Mouse (Mus musculus) CH12.LX (cell line): ENCODE results near the gene Igsf8. TPM values are rescaled to one million over a fixed set of nuclear protein-coding genes. Genes with fewer than 3 reads are reported as not detected.

Source experiments
- DNase-seq: peaks from one replicate; pipeline ENCODE4 v3.0.0-alpha.2; 2013; ENCODE audit errors: extremely low read depth
- H3K27ac ChIP-seq: 2 replicates; pipeline ENCODE4 v1.5.1; 2012; ENCODE audit warnings: low read depth, mild to moderate bottlenecking, control low read depth, moderate library complexity; ENCODE audit not compliant: insufficient read depth
- H3K27me3 ChIP-seq: replicated peaks from 2 replicates; pipeline ENCODE3; 2012; ENCODE audit warnings: inconsistent platforms
- H3K36me3 ChIP-seq, 2 experiments: replicated peaks in 1 of 2; 2 replicates each; pipeline versions ENCODE3 to v1.6.1; 2012; ENCODE audit warnings: inconsistent platforms in 1 of 2, low read length in 1 of 2, mild to moderate bottlenecking in 1 of 2, mixed read lengths in 1 of 2, moderate library complexity in 1 of 2; ENCODE audit not compliant: control insufficient read depth in 1 of 2, insufficient read depth in 1 of 2
- H3K4me1 ChIP-seq, 2 experiments: 2 replicates each; pipeline ENCODE4 v1.6.1; 2012; ENCODE audit warnings: inconsistent platforms in 1 of 2, moderate library complexity in 1 of 2; ENCODE audit not compliant: insufficient read depth in 2 of 2, control insufficient read depth in 1 of 2
- H3K4me2 ChIP-seq: 2 replicates; pipeline ENCODE4 v1.6.1; 2012; ENCODE audit warnings: low read depth, mild to moderate bottlenecking, control low read depth; ENCODE audit not compliant: poor library complexity, insufficient read depth, severe bottlenecking
- H3K4me3 ChIP-seq, 3 experiments: fragments of 150-350 bp in 1 of 3; sonication (generic) in 1 of 3; replicated peaks in 1 of 3; 2 replicates each; pipeline versions ENCODE3 to v1.5.1; 2011 to 2012; ENCODE audit warnings: low read depth in 2 of 3, low read length in 2 of 3, mild to moderate bottlenecking in 2 of 3, moderate library complexity in 2 of 3, control low read depth in 1 of 3, improper control_type of control experiment in 1 of 3, inconsistent platforms in 1 of 3, mixed read lengths in 1 of 3; ENCODE audit not compliant: poor library complexity in 1 of 3
- H3K79me2 ChIP-seq: replicated peaks from 2 replicates; pipeline ENCODE4 v1.6.1; 2012; ENCODE audit warnings: mild to moderate bottlenecking, moderate library complexity; ENCODE audit not compliant: control insufficient read depth, poor library complexity, insufficient read depth, severe bottlenecking; ENCODE audit errors: extremely low read depth
- H3K9ac ChIP-seq: 2 replicates; pipeline ENCODE4 v1.6.1; 2012; ENCODE audit warnings: low read depth, mild to moderate bottlenecking, control low read depth, moderate library complexity; ENCODE audit not compliant: insufficient read depth
- H3K9me3 ChIP-seq: replicated peaks from 2 replicates; pipeline ENCODE3; 2012; ENCODE audit warnings: low read length, inconsistent platforms, mixed read lengths
- BHLHE40 ChIP-seq: IDR thresholded peaks from 2 replicates; pipeline ENCODE4 v1.6.1; 2011; ENCODE audit warnings: mild to moderate bottlenecking, low read depth, low read length, improper control_type of control experiment
- CHD2 ChIP-seq: IDR thresholded peaks from 2 replicates; pipeline ENCODE4 v1.6.1; 2011; ENCODE audit warnings: low read length, improper control_type of control experiment
- CTCF ChIP-seq, 2 experiments: IDR thresholded peaks in 1 of 2; conservative IDR thresholded peaks in 1 of 2; 2 replicates each; pipeline ENCODE4 v1.5.1; 2011 to 2012; ENCODE audit warnings: low read depth in 2 of 2, low read length in 2 of 2, improper control_type of control experiment in 1 of 2, inconsistent platforms in 1 of 2, mild to moderate bottlenecking in 1 of 2, moderate library complexity in 1 of 2
- E2F4 ChIP-seq: IDR thresholded peaks from 2 replicates; pipeline ENCODE4 v1.6.1; 2011; ENCODE audit warnings: low read depth, low read length, improper control_type of control experiment; ENCODE audit not compliant: insufficient replicate concordance
- EP300 ChIP-seq: IDR thresholded peaks from 2 replicates; pipeline ENCODE4 v1.6.1; 2011; ENCODE audit warnings: low read length, improper control_type of control experiment
- HCFC1 ChIP-seq: IDR thresholded peaks from 2 replicates; pipeline ENCODE4 v1.6.1; 2012; ENCODE audit warnings: low read depth, mild to moderate bottlenecking, inconsistent platforms, low read length, improper control_type of control experiment
- JUND ChIP-seq: conservative IDR thresholded peaks from 2 replicates; pipeline ENCODE4 v1.6.1; 2011; ENCODE audit warnings: low read depth, low read length, improper control_type of control experiment
- KAT2A ChIP-seq: IDR thresholded peaks from 2 replicates; pipeline ENCODE4 v1.6.1; 2012; ENCODE audit warnings: low read length, improper control_type of control experiment, inconsistent platforms; ENCODE audit not compliant: insufficient replicate concordance
- MAX ChIP-seq: IDR thresholded peaks from 2 replicates; pipeline ENCODE4 v1.6.1; 2011; ENCODE audit warnings: low read length, improper control_type of control experiment
- MXI1 ChIP-seq: IDR thresholded peaks from 2 replicates; pipeline ENCODE4 v1.6.1; 2011; ENCODE audit warnings: mild to moderate bottlenecking, low read depth, low read length, improper control_type of control experiment
- POLR2AphosphoS2 ChIP-seq: IDR thresholded peaks from 2 replicates; pipeline ENCODE4 v1.6.1; 2011; ENCODE audit warnings: low read depth, low read length, improper control_type of control experiment
- RAD21 ChIP-seq: IDR thresholded peaks from 2 replicates; pipeline ENCODE4 v1.6.1; 2011; ENCODE audit warnings: low read depth, mild to moderate bottlenecking, low read length, improper control_type of control experiment, moderate library complexity
- TBP ChIP-seq: conservative IDR thresholded peaks from 2 replicates; pipeline ENCODE4 v1.6.1; 2011; ENCODE audit warnings: low read depth, low read length, improper control_type of control experiment
- UBTF ChIP-seq: IDR thresholded peaks from 2 replicates; pipeline ENCODE4 v1.6.1; 2012; ENCODE audit warnings: low read depth, mild to moderate bottlenecking, inconsistent platforms, low read length, improper control_type of control experiment, moderate library complexity
- USF2 ChIP-seq: conservative IDR thresholded peaks from 2 replicates; pipeline ENCODE4 v1.6.1; 2011; ENCODE audit warnings: low read depth, low read length, improper control_type of control experiment
- ZKSCAN1 ChIP-seq: IDR thresholded peaks from 2 replicates; pipeline ENCODE4 v1.6.1; 2012; ENCODE audit warnings: low read depth, inconsistent platforms, low read length, improper control_type of control experiment, borderline replicate concordance
- ZMIZ1 ChIP-seq: IDR thresholded peaks from 2 replicates; pipeline ENCODE4 v1.6.1; 2012; ENCODE audit warnings: low read depth, mild to moderate bottlenecking, inconsistent platforms, low read length, improper control_type of control experiment
- ZNF384 ChIP-seq: IDR thresholded peaks from 2 replicates; pipeline ENCODE4 v1.6.1; 2012; ENCODE audit warnings: low read depth, low read length, improper control_type of control experiment, inconsistent platforms
- dilution Hi-C: fragments of 300-500 bp; cut with MboI; formaldehyde crosslinking; loops from 2 replicates; pipeline ENCODE4 v1.14.3; 2020; ENCODE audit warnings: low sequenced_read_pairs; ENCODE audit not compliant: extremely low pct_unique_long_range_greater_than_20kb, extremely low pct_ligation_motif_present
- in situ Hi-C: fragments of 300-500 bp; cut with MboI; formaldehyde crosslinking; loops from 3 replicates; pipeline ENCODE4 v1.14.3; 2019; ENCODE audit warnings: low sequenced_read_pairs, low pct_ligation_motif_present, low pct_unique_long_range_greater_than_20kb, mixed read lengths
- polyA plus RNA-seq: library from polyadenylated mRNA; unstranded; fragments of >175 nt; gene quantifications from 2 replicates; pipeline ENCODE4 v1.2.1, GENCODE M21; 2012; ENCODE audit warnings: low read depth; ENCODE audit not compliant: insufficient read length
- total RNA-seq, 2 experiments: library from RNA; depleted of rRNA; stranded (reverse); fragments of 300-350 nt in 1 of 2; fragments of >200 nt in 1 of 2; gene quantifications; 2 replicates each; pipeline ENCODE4 v1.2.3; 2012 to 2014

Igsf8 gene
- total and polyA plus RNA-seq, 3 experiments: 7.4 to 37.0 (median 25.9) TPM

GRCm38 (mm10) chr1:172271765-172272164 is 10.3 kb downstream of the Igsf8 start:
- dilution Hi-C loops: no loop called here
- Histone ChIP-seq H3K27me3 (no peaks in the 10 kb centered on the region), H3K9ac (no peak overlapping the region), H3K4me3 (no peak overlapping the region), H3K4me2 (no peak overlapping the region), H3K36me3 (no peaks in the 10 kb centered on the region), H3K4me1 (peaks cover 0 to 6% of the 10 kb centered on the region in 2 experiments; a peak in 2 of 4 replicates), H3K79me2 (no peaks in the 10 kb centered on the region), H3K9me3 (no peaks in the 10 kb centered on the region), H3K27ac (no peak overlapping the region)
- in situ Hi-C loops: no loop called here
- no peak for DNase-seq
- TF ChIP-seq MAX (no peak), MXI1 (no peak), CTCF (conservative IDR thresholded peaks at IDR 0.05 in 1 of 2, IDR thresholded peaks at IDR 0.05 in 1 of 2; ENCODE audit: low read depth in 2 of 2, low read length in 2 of 2) (no peak), E2F4 (no peak), ZNF384 (no peak), ZMIZ1 (no peak), ZKSCAN1 (no peak), UBTF (no peak), HCFC1 (no peak), POLR2AphosphoS2 (no peak), BHLHE40 (no peak), EP300 (no peak), RAD21 (no peak), KAT2A (no peak), JUND (no peak), CHD2 (no peak)

- Histone ChIP-seq H3K9me3 (no peaks in the 10 kb centered on the region), H3K27ac (no peak overlapping the region), H3K79me2 (no peaks in the 10 kb centered on the region), H3K4me3 (no peak overlapping the region), H3K4me2 (no peak overlapping the region), H3K4me1 (peaks cover 10 to 21% of the 10 kb centered on the region in 2 experiments), H3K27me3 (no peaks in the 10 kb centered on the region)
- no peak for DNase-seq
- in situ Hi-C loops: no loop called here
- TF ChIP-seq KAT2A (no peak), POLR2AphosphoS2 (no peak), TBP (no peak), HCFC1 (no peak), USF2 (no peak)
- TF ChIP-seq, all 38 proteins: peak for 0
- Histone ChIP-seq H3K36me3 (no peaks in the 10 kb centered on the region), H3K9ac (no peak overlapping the region)
- dilution Hi-C loops: no loop called here
Observed at GRCm38 (mm10) chr1:172273386-172273785, 11.9 kb downstream of the Igsf8 start.
